Mouse (Mus musculus) skeletal muscle tissue, adult 2 months (tissue): ENCODE results near the gene Ccdc158.

Experiments used
- DNase-seq: peaks from one replicate; pipeline ENCODE4 v3.0.0-alpha.2; 2012; ENCODE audit warnings: low read depth, low spot score

Ccdc158 gene

DNA sequence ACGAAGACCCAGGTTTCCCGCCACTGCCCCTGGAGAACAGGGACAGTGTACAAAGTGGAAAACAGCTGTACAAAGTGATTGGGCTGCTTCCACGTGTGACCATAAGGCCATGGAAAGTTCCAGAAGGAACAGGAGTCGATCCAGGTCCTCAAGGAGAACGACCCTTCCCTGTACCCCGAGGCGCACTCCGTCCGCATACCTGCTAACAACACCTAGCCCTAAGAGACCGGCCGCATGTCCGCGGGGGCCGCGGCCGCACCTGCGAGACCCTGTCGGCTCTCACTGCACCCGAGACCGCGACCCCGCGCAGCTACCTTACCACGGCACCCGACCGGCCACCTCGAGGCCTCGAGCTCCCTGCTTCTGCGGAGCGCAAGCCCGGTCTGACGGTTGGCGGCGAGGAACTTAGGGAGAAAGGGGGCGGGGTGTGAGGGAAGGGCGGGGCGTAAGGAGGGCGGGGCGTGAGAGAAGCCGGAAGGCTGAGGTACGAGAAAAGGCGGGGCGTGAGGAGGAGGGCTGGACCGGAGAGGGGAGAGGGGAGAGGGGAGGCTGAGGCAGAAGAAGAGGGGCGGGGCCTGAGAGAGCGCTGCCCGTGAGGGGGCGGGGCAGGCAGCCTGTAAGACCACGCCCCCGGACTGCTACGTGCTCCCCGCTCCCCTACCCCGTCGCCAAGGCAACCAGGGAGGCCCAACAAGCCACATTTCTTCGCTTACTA is at the start of gene Ccdc158:
TSS of gene Ccdc158 (minus strand) at position 413 of the 715 bp plus-strand sequence.
- peak; percentile 29 for DNase-seq

DNA sequence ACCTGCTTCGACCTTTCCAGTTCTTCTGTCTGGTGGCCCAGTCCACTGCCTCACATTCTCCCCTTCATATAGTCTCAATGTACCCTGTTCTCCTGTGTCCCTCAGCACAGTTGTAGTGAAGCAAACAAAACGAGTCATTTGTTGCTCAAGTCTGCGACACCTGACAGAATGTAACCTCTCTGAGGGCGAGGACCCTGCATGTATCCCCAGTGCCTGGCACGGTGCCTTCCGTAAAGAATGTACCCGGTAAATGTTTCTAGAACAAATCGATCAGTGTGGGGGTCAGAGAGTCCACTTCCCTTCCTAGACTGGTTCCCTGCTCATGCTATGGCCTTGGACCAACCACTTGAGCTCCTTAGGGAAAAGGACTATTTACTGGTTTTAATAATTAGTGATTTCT is 46.5 kb upstream of the Ccdc158 start:
- no peak for DNase-seq

DNA sequence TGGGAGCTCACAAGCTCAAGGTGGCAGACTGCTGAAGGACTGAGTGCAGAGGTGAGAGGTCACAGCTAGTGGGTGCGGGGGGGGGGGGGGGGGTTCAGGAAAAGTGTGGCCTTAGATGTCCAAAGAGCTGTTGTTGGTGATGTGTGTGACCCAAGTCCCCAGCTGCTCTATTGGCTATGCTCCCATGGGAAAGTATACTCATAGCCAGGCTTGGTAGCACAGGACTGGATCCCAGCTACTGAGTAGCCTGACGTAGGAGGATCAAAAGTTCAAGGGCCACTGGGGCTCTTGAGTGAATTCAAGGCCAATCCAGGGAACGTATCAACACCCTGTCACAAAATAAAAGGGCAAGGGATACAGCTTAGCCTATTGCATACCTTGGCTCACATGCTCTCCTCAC is 43.8 kb upstream of the Ccdc158 start:
- no peak for DNase-seq

DNA sequence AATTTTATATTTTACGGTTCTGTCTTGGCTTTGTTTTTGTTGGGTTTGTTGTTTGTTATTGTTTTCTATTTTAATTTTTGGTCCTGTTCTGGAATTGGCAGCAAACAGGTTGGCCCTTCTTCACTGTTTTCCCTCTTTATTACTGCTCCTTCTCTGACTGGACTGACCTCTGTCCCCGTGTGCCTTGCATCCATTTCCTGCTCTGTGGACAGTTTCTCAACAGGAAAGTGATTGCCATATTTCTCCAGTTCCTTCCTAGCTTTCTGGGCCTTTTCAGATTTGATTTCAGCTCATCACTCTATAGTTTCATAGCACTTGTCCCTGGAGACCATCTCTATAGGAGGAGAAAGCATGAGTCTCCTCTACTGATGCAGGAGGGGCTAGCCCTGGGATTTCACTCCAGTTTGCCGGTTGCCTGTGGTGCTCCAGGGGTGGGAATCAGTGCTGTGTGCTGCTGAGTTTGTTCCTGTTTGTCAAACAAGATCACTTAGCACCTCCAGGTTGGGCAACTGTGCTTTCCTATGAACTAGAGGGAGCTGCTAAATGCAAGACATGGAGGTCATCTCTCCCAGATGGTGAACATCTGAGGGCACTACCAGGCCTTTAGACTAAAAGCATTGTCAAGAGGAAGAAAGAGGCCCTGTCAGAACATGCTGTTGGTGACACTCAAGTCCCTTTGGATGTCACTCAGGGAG is 42.7 kb upstream of the Ccdc158 start:
- no peak for DNase-seq

DNA sequence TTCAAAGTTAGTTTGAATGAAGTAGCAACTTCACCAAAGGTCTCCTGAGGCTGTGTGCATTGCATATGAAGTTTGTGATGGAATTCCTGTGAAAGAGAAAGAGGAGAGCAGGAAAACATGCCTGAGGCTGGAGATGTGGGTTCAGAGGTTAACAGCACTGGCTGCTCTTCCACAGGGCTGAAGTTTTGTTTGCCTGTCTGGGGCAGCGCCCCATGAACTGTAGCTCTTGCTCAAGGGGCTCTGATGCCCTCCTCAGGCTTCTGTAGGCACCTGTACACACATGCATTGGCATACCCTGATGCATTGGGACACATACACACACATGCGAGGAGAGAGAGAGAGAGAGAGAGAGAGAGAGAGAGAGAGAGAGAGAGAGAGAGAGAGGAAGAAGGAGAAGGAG is 40.8 kb upstream of the Ccdc158 start:
- DNase-seq, result no peak

DNA sequence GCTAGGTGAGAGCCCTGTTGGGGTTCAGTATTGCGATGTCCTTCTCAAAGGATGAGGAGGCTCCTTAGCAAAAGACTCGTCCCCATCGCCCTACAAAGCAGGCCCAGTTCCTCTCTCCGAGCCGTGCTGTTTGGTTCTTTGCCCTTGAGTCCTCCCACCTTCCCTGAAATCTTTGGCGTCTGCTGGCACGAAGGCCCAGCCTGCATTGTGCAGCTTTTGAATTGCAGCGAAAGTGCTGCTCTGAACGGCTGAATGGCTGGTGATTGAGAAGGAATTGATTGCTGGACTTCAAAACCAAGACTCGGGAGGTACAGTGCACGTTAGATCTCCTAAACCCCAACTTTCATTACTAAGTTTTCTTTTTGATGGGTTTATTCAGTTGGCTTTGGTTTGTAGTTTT is 40.2 kb upstream of the Ccdc158 start:
- DNase-seq, result no peak

DNA sequence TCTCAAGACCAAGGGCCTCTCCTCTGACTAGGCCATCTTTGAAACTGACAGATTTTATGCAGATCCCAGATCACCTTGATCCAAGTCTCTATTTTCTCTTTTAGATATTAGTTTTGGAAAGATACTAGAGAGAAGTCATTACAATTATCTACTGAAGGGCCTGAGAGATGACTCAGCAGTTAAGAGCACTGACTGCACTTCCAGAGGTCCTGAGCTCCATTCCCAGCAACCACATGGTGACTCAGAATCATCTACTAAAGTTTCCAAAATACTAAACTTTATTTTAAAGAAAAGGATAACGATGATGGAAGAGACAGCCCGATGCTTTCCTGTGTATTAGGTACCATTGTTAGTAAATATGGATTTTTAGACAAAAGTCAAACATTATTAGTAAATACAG is 39.8 kb upstream of the Ccdc158 start:
- no peak for DNase-seq

DNA sequence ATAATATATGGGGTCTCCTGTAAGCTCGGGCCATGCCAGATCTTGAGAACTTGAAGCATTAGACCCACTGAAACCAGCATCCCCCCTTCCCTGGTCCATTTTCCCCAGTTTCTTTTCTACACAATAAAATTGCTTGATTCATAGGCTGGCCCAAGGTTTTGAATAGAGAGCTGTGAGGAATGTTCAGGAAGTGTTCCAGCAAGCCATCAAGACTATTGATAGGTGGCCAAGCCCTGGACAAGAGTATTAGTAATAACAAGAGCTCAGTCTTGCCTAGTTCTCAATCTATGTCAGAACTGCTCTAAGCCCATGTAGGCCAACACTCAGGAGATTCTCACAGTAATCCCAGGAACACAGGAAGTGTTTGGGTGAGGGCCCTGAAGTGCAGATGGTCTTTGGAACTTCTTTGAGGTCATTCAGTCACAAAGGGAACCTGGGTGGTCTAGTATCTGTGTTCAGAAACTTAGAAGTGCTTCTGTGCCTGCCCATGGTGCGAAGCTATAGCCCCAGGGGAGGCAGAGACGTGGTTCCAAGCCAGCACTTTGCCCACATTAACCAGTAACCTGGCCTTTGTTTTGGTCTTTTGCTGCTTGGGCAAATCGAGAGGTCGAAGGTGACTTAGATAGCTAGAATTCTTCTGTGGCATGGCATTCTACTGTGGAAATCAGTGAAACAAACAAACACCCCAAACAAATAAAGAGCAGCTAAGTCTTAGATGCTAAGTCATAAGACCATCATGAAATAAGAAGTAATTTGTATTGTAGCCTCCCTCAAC is 37.7 kb upstream of the Ccdc158 start:
- no peak for DNase-seq

DNA sequence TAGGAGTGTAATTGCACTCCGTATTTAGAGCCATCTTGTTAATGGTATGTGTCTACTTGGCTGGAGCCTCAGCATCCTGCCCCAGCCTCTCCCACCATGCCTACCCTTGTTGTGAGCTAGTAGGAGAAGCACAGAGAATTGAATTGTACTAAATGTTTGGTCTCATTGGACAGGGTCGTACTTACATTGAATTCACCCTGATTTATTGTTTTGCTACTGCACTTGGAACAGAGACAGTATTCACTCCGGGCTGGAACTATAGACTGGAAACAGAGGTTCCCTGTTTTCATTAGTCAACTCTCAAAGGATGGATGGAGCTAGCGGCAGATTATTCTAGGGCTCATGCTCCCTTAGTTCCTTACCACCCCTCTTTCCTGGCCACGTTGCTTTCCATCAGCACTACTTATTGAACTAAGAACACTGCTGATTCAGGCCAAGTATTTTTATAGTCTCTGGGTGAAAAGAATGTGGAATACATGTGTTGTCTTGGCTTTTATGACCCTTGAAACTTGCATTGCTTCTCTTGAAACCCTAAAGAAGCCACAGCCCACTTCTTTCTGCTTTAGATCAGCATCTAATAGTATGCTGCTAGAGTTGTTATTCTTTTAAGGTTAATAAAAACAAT is 36.7 kb upstream of the Ccdc158 start:
- DNase-seq, result no peak

DNA sequence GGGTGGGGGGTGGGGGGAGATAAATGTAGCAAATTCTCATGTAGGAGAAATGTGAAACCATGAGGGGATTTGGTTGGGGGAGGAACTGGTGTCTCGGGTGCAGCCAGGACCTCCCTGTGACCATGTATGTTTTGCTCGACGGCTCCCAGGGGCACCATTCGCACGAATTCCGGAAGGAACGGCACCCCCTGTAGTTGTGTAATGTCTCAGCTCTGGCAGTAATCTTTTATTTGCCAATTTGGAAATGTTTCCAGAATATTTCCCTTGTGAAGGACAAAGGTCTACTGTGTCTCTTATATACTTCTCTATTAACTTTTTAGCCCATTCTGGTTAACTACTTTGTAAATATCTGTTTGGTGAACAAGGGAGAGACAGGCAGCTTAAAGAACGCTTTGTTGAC is 35.7 kb upstream of the Ccdc158 start:
- DNase-seq, result no peak

DNA sequence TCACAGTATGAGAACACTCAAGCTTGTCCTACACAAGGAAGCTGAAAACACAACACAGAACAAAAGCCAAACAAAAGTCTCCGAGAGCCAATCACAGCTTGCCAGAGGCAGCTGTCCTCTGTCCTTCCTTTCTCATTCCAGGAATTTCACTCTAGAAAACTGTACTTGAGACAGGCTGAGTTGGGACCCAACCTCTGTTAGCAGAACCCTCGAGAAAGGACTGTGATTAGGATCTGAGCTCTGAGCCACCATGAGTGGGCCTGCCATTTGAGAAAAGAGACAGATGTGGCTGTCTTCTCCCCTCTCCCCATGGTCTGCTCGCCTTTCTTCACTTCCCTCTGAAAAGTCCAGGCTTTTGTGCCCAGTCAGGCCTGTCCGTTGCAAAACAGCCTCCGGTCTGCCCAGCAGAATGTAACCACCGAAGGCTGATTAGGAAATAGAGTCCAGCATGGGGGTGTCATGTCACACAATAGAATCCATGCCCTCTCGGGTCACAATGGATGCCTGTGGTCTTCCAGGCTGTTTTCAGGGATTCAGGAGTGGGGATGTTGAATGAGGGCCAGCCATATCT is 32.9 kb upstream of the Ccdc158 start:
- DNase-seq, result no peak

DNA sequence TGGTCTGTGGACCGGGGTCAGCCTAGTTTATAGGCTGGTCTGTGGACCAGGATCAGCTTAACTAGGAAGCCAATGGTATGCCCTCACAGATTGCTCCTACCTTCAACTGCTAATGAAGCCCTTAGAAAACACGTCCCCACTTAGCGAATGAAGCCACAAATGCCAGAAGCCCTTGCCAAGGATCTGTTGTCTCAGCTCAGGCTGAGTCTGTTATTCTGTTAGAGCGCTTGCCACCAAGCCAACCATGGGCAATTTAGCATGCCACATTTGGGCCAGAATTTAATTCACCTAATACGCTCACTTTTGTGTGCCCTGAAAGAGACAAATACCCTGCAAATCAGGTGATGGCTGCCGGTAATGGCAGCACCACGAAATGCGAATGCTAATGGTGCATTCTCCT is 28.6 kb upstream of the Ccdc158 start:
- DNase-seq, result no peak

DNA sequence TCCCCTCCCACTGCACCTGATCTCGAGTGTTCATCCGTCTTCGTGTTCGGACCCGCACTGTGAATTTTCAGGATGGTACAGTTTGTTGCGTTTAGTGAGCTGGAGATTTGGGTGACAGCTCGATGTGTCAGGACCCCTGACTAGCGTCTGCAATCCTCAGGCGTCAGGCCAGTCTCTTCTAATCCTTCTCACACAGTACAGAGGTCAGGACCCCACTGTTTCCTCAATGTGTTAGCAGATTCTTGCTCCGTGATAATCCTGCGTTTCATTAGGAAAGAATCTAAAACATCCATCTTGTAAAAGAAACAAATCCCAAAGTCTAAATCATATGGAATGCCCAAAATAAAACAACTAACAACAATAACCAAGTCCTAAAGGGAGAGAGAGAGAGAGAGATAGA is 26.7 kb upstream of the Ccdc158 start:
- DNase-seq, result no peak

DNA sequence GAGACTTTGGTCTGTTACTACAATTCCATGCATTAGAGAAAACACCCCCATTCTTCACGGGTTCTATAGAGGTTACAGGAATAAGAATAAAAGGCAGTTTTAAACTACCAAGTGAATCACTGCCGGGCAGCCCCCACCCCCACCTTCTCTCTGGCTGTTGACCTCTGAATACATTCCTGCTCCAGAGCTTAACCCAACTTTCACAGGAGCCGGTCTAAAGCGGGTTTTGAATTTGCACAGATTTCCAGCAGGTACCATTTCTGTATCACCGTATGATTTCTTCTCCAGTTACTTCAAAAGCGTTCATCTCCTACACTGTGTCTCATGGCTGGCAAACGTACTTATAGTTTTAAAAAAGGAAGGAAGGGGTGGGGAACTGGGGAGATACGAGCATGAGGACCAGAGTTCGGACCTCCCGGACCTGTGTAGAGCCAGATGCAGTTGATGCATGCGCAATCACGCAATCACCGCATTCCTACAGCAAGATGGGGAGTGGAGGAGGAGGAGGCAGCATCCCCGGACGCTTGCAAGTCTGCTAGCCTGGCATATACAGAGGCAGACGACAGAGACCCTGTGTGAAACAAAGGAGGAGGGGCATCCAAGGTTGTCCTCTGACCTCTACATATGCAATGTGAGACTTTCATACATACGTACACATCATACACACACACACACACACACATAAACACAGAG is 23.9 kb upstream of the Ccdc158 start:
- DNase-seq, result no peak

DNA sequence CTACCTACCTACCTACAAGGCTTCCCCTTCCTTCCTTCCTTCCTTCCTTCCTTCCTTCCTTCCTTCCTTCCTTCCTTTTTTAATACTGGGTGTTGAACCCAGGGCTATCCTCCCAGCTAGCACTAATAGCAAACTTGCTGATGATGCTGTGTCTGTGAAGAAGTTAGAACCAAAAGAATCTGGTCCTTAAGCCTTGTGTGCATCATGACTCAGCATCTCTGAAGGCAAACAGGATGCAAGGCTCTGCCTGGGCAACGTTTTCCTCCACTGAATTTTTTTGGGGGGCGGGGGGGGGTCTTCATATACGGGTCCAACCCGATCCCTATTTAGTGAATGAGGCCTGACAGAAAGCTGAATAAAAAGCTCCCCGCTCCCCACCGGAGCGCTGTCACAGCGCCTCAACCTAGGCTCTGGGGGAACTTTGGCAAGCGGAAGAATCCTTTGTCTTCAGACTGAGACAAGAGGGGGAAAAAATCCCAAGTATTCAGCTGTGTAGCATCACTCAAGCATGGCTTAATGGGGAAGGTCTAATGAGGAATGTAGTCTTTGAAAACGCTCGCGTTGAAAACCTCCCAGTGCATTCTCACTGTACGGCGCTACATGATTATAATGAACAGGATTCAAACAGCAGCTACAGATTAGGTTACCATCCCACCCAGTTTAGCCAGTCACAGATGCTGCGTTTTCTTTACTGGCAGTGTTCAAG is 23.2 kb upstream of the Ccdc158 start:
- DNase-seq, result no peak

DNA sequence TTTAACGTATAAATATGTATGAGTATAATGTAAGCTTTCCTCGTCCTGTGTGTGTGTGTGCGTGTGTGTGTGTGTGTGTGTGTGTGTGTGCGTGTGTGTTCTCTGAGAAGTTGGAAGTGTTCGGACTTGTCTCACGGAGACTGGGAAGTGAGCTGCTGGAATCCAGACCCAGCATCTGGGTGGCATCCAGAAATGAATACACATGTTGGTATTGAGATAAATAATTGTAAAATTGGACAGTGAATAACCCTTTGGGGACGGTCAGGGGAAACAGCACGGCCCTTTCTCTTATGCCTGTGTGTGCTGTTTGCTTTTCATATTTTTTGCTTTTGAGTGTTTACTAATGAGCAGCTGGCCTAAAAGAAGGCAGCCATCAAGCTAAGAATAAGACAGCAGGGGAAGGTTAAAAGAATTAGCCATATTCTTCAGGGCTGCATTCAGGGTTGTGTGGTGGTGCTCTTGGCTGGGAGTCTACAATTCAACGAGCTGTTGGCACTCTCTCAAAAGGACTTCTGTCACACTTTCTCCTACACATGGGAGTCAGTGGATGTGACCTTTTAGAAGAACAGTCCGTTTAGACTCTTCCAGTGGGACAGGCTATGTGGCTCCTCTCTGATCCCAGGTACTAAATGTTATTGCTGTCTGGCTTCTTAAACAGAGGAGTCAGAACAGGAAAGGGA is 19.4 kb upstream of the Ccdc158 start:
- DNase-seq, result no peak

DNA sequence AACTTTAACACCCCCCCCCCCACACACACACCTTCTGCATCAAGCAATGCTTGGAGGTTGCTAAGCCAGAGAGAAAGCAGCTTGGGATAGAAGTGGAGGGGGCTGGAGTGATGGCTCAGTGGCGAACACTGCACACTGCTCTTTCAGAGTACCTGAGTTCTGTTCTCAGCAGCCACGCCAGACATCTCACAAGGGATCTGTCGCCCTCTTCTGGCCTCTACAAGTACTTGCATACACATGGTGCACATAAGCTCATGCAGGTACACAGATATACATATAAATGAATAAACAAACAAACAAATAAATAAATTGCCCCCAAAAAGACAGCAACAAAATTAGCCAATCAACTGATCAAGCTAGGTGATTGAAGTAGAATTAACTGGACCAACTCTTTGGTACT is 18.7 kb upstream of the Ccdc158 start:
- no peak for DNase-seq

DNA sequence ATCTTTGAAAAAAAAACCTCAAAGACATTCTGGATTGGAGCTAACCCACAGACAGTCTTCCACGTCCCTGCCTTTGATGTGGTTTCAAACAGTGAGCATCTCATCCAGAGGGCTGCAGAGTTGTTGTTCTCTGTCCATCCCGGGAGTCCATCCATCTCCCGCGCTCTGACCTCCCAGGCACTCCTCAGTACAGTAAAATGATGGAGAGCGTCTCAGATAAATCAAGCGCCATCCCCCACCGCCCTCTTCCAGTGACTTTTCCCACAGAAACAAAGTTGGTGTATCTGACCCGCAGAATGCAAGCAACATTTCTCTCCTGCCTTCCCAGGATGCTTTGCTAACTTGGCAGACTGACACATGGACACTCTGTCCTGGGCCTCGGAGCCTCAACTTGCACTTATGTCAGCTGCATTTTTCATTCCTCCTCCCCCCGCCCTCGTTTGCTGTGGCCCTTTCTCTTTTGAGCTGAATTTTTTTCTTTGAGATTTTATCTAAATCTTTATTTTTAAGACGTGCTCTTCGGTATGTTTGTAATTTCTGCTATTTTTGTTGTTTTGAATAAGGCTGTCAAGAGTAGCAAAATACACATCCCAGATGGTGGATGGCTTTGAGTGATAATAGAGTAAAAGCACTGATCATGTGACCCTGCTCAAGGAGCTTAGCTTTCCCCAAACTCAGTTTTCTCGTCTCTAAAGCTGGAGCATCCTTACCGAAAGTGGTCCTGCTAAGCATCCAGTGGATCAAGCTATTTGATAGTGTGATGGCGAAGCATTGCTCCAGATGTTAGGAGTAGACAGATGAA is 17.3 kb upstream of the Ccdc158 start:
- no peak for DNase-seq

DNA sequence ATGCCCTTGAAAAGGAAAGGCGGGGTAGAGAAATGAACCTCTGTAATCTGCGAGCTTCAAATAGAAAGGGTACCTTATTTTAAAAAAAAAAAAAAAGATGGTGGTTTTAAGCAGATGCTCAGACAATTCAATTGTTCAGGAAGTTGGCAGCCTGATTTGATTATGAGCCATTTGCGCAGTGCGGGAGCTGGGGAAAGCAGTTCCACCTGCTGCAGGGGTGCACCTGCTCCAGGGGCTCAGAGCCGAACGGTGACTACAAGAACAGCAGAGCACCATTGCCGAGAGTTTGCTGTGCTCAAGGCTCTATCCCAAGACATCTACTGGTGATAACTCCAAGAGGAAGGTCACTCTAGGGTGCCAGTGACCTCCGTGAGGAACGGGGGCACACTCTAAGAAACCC is 13.5 kb upstream of the Ccdc158 start:
- DNase-seq, result no peak
